Mouse (Mus musculus) ES-CJ7 (cell line): Measurements from ENCODE around the gene Pear1.
"Not testable (repeated sequence)": the region's sequence is repeated elsewhere in the genome, so short reads cannot be mapped to it uniquely, and the experiment has no call there.

Experiments used
- DNase-seq: peaks from one replicate; pipeline ENCODE4 v3.0.0; 2011; ENCODE audit warnings: low read depth, low spot score

Pear1 gene

DNA sequence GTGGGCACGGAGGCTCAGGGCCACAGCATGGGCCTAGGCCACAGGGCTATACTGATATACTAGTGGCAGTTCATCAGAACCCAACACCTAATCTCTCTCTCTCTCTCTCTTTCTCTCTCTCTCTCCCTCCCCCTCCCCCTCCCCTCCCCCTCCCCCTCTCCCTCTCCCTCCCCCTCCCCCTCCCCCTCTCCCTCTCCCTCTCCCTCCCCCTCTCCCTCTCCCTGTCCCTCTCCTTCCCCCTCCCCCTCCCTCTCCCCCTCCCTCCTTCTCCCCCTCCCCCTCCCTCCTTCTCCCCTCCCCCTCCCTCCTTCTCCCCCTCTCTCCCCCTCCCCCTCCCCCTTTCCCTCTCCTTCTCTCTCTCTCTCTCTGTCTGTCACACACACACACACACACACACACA lies at the start of gene Pear1:
Pear1 (minus strand) TSS at position 101 of the 400 bp plus-strand sequence.
- not testable (repeated sequence) for DNase-seq

DNA sequence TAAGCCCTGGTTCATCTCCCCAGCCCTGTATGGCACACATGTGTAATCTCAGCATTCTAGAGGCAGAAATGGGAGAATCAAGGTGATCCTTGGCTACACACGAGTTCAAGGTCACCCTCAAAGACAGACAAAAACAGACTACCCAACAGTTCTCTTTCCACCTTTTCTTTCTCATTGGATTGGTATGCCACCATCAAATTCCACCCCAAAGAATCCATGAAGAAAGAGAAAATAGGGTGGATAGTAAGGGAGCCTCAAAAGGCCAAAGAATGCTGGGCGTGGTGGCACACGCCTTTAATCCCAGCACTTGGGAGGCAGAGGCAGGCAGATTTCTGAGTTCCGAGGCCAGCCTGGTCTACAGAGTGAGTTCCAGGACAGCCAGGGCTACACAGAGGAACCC lies 40.0 kb upstream of the Pear1 start:
- peak; percentile 65 for DNase-seq

DNA sequence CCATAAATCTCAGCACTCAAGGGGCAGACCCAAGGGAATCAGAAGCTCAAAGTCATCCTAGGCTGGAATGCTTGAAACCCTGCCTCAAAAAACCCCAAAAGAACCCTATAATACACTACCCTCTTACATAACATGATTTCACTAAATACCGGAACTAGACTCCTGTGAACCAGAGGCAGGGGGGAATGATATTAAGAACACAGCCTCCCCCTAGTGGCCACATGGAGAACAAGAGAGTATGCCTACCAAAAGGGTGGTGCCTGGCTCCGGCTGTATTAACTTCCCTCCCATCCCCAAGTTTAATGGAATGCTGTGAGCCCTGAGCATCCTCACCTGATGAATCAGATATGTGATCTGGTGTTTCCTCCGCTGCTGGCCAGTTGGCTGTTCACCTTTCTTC lies 35.7 kb upstream of the Pear1 start:
- peak; percentile 76 for DNase-seq

DNA sequence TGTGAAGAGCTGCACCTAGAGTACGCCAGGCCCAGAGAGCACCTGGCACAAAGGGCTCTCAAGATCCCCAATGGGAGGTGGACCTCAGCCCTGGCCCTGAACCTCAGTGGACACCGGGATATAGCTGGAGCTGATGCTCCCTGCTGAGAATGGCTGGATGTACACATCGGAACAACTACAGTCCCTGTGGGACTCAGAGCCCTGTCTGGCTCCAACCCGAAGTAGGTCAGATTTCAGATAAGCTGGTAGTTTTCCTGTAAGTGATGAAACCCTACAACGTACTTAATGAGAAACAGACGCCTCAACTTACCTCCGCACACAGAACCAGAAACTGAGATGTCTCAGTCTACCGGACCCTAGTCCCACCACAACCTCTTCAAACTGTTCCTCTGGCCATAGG lies 33.6 kb upstream of the Pear1 start:
- DNase-seq = no peak

DNA sequence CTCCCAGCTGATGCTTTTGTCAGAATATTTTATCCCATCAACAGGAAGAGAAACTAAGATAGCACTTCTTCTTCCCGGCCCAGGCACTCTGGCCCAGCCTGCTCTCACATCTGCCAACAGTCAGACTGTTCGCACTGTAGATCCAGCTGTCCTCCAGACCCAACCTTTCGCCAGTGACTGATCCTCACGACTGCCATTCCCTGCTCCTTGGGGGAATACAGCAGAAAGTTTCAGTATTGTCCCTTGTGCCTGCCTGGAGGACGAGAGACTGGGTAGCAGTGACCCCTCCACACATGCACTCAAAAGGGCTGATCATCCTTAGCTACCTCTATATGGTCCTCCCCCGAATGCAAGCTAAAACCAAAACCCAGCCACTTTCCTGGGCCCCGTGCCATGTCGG lies 31.8 kb upstream of the Pear1 start:
- no peak for DNase-seq

DNA sequence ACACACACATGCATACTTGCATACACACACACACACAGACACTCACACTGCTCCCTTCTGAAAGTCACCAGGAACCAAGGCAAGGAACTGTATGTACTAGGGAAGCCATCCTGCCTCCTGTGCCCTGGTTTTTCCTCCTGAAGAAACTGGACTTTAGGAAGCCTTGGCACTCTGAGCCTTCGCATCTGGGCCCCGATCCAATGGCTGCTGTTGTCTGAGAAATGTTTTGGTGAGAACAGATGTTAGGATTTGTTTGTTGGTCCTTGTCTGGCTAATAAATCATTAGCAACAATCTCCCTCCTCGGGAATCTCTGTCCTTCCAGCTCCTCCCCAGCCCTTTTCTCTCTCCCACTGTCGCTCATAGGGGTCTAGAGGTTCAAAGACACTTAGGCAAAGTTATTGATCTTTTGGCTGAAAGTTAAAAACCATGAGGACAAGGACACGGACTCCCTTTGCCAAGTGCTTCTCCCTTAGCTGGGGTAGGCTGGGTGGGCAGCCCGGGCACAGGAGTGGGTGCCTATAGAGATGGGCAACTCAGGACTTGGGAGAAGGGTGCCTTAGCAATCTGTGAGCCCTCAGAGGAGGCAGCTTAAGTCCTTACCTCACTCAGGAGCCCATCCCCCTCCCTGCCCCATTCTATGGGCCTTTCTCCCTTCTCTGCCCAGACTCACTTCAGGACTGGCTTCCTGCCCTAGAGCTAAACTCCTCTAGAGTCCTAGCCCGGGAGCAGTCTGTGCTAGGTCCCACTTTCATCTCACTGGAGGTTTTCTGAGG lies 30.9 kb upstream of the Pear1 start:
- DNase-seq = no peak

DNA sequence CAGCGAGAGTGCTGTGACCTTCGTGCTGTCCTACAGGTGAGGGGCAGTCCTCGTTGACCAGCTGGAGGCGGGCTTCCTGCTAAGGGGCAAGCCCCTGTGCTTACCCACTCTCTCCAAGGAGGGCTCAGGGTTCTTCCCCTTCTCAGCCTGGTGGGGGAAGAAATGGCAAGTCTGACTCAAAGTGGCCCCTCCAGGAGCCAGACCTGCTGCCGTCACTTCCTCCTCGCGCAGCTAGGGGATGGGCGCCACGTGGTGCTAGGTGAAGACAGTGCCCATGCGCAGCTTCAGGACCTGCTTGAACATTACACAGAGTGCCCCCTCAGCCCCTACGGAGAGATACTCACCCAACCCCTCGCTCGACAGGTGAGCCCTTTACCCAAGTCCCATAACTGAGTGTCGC lies 25.0 kb upstream of the Pear1 start:
- no peak for DNase-seq

DNA sequence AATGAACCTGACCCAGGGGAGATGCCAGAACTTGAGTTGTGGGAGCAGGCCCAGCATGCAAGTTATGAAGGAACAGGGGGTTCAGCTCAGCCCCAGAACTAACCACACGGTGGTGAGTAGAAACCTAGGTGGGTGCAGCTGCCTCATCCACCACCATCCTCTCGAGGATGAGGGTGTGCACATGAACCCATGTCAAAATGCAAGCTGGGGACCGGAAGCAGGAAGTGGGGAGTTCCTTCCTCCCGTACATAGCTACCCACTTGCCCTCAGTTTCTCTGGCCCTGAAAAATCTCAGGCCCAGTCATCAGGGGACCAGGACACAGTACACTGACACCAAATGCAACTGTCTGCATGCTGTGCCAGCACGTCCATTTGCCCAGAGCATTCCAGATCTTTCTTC lies 23.6 kb upstream of the Pear1 start:
- DNase-seq = no peak

DNA sequence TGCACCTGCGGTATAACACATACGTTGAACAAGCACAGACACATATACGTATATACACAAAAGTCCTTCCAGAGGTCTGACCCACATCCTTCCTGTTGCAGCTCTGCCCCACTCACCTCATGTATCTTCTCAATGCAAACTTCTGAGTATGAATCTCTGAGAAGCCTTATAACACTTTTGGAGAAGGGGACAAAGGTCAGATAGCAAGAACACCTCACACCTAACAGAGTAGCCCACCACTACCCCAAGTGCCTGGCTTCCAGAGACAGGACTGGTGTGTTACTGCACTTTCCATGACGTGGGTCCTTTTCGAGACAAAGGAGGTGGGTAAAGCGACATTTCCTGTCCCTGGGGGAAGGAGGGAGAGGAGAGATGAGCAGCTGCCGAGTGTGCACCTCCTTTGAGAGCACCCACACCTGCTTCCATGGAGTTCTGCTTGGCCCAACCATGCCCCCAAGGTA lies 22.6 kb upstream of the Pear1 start, which contains the start of gene Sh2d2a:
Sh2d2a (plus strand) TSS at position 106 of the 461 bp plus-strand sequence.
- no peak for DNase-seq

DNA sequence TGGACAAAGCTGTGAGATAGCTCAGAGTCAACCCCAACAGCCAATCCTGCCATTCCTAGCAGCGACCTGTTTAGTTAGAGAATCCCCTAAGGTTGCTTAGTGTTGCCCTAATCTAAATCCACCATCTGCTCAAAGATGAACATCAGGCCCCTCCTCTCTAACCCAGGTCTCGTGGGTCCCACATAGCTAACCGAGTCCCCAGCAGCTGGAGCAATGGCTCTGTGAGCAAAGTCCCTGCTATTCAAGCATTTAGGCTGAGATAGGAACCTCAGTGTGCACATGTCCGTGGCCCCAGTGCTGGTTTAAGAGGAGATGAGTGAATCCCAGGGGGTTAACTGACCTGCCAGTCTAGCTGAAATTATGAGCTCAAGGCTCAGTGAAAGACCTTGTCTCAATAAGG lies 22.1 kb upstream of the Pear1 start:
- DNase-seq = no peak

DNA sequence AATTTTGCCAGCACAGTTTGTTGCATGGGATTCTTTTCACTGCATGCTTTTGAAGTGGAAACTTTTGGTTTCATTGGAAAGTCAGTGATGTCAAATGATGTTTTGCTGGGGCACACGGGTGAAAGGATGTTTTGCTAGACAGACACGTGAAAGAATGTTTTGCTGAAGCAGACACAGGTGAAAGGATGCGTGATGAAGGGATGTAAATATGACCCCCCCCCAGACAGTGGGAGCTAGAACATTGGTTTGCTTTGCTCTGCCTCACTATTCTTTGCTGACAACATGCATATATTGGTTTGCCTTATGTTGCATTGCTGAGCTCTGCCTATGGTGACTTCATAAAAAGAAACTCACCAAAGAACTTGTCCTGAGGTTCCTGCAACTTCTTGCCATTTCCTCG lies 20.9 kb upstream of the Pear1 start:
- no peak for DNase-seq

DNA sequence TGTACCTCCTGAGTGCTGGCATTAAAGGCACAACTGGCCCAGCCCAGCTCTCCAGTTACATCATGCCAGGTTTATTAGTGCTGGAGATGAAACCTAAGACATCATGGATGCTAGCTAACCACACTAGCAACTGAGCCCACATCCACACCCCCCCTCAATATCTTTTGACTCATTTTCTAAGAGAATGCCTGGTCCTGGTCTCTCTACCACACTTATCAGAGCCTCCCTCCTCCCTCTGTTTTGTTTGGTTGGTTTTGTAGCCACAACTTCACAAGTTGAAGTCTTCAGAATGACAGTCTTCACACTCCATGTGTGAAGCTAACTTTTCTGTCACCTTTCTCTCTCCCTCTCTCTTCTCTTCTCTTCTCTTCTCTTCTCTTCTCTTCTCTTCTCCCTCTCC lies 16.8 kb upstream of the Pear1 start:
- DNase-seq = no peak

DNA sequence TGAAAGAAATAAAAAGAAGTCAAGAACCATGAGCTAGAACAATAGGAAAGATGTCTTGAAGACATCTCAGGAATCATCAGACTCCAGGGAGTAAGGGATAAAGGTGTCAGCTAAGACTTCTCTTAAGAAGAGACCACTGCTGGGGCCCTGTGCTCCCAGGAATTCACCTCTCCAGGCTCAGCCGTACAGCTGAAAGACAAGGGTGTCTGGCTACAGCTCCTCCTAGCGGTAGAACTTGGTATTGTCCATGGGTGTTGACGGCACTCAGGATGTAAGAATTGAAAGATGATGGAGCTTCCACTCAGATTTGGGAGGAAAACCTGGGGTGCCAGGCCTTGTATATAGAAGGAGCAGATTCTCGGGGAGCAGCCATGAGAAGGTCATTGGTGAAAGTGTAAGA lies 14.5 kb upstream of the Pear1 start:
- DNase-seq = peak; percentile 81

DNA sequence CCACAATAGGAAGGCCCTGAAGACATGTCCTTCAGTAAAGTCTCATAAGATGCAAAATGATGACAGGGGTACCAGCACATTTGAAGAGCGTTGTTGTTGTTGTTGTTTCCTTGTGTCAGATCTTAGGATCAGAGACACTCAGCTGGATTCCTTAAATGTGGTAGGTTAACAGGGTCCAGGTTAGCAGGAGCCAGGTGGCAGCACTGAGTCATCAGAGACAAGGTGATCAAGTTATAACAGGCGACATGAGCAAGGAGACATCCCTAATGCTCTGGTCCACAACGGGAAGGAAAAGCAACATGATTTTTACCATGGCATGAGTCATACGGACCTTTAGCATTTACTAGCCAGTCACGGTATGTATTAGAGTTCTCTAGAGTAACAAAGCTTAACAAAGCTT lies 9.4 kb upstream of the Pear1 start:
- peak; percentile 51 for DNase-seq

DNA sequence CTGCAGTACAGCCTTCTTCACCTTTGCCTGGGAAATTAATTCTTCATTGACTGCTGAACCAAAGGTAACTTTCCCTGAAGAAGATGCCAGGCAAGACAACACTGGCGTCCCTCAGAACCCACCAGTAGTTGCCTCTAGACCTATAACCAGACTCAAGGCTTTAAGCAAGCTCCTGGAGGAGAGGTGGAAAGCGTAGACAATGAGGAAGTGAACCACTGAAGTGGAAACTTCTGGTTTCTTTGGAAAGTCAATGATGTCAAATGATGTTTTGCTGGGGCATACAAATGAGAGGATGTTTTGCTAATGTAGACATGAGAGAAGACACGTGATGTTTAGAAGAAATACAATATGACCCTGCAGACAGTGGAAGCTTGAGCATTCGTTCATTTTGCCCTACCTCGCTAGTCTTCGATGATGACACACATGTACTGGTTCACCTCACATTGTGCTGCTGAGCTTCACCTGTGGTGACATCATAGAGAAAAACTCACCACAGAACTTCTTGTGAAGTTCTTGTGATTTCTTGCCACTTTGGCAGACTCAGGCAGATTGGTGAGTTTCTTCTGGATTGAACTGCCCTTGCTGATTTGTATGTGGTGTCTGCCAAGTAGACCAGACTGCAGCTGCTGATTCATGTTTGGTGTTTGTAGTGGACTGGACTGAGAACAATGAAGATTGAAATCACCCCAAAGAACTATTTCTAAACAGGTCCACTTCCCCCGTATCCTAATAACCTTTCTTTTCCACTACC lies 8.2 kb upstream of the Pear1 start:
- DNase-seq = no peak

DNA sequence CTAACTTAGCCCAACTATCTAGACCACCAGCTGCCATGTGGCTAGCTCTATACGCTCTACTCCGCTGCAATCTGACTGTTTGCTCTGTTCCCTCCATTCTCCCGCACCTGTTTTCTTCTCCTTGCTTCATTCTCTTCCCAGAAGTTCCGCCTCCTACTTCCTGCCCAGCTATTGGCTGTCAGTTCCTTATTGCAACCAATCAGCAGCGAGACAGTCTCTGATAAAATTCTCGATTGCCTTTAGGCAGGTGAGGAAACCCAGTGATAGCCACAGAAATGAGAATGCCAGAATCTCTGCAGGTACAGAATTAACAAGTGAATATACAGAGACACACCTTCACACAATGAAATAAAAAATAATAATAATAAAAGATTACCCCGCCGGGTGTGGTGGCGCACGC lies 4.9 kb upstream of the Pear1 start:
- peak; percentile 61 for DNase-seq

DNA sequence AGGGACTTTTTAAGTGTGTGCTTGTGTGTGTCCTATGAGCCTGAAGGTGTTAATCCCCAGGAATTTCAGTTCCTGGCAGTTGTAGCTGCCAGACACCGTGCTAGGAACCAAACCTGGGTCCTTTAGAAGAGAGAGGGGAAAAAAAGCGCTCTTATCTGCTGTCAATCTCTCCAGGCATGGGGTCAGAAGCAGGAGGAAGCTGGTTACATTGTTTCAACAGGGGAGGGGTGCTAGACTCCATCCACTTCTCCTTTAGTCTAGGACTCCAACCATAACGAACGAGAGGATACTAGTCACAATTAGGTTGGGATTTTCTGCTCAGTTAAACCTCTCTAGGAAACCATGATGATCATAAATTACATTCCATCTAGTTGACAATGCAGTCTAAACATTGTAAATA lies 4.3 kb upstream of the Pear1 start:
- DNase-seq = no peak

DNA sequence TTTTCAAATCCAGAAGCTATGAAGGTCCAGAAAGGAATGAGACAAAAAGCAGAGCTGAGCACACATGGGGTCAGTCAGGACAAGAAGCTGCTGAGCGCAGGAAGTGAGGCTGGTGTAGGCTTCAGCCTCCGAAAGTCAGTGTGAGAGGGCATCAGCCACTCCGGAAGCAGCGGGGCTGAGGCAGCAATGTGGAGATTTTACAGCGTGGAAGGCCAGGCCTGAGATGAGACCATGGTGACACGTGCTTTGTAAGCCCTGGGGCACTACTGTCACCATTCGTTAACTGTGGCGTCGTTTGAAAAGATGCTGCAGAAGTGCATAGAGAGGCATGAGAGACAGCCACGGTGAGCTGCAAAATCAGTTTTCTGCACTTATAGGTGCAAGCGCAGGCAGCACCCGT lies 5.9 kb downstream of the Pear1 start:
- DNase-seq = no peak

DNA sequence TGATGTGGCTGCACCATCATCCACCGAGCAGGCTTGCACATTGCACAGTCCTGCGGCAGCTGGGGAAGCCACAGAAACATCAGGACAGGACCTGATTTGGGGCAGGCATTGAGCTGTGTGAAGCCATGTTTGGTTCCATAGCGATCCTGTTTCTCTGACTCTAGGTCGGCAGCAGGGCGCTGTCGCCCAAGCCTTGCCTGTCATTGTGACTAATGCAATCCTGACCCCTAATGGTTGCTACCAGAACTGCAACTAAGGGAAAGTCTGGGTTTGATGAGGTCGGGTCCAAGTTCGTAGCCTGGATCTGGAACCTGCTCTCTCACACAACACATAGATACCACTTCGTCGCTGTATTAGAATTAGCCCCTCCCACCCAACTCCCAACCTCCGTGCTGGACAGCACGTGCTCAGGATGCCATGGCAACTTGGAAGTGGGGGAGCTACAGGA lies 7.4 kb downstream of the Pear1 start:
- DNase-seq = peak; percentile 89

DNA sequence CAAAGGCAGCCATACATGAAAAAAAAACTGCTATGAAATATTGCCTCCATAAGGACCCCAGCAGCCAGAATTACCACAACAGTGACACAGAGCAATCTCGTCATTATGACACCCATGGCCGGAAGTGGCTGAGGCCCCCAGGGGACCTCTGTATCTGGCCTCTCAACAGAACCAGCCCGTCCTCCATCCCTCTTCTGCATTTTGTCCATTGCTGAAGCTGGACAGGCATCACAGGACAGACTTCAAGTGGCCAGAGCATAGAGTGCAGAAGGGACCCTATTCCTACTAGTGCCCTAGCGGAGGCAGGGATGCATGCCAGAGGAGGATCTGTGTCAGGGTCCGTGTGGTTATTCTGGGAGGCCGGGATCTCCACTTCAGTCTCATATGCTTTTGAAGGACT lies 7.9 kb downstream of the Pear1 start:
- no peak for DNase-seq

DNA sequence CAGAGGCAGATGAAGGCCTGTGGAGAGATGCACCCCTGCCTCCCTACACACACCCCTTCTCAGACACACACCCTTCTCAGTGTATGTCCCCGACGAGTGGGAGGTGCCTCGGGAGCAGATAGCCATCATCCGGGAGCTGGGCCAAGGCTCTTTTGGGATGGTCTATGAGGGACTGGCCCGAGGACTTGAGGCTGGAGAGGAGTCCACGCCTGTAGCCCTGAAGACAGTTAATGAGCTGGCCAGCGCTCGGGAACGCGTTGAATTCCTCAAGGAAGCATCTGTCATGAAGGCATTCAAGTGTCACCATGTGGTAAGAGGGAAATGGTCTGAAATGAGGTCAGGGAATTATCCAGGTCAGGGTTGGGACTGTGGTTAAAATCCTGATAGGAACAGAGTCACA lies 11.2 kb downstream of the Pear1 start:
- no peak for DNase-seq

DNA sequence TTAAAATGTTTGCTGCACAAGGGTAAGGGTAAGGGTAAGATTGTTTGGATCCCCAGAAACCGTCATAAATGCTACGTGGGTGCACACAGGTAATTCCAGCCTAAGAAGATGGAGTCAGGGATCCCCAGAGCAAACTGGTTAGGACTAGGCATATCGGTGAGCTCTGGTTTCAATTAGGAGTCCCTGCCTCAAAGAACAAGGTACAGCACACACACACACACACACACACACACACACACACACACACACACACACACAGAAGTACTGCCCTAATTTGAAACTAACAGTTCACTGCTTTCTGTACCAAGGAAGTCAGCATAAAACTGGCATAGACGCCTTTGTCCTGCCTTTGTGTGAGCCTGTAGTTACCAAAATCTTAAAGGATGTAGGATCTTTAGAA lies 11.7 kb downstream of the Pear1 start:
- no peak for DNase-seq

DNA sequence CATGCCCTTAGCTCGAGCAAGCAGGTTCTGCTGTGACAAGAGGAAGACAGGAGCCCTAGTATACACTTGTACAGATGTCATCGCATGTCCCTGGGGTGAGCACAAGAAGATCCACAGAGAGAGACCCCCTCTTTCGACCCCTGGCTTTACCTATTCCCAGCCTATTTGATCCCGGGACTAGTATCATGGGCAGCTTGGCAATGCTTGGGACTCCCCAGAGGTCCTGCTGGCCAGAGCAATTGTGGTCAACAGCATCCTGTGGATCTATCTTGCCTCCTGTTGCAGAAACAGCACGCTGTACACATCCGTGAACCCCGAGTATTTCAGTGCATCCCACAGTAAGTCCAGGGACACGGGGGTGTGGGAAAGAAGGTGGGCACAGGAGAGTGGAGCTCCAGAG lies 12.8 kb downstream of the Pear1 start:
- DNase-seq = no peak
